Mouse (Mus musculus) stomach, embryonic 16.5 days (tissue): ENCODE data around the gene Morf4l1. TPM values are rescaled to one million over a fixed set of nuclear protein-coding genes. Genes with fewer than 3 reads are reported as not detected.

Experiments used
- ATAC-seq: fragments of 200-750 bp; cut with Nextera tagmentation; 2 replicates; pipeline ENCODE4 v1.8.0; 2017; ENCODE audit warnings: moderate number of reproducible peaks, moderate TSS enrichment; ENCODE audit not compliant: insufficient read depth, low FRiP score
- H3K27ac ChIP-seq: fragments of 300-500 bp; sonication (generic); 2 replicates; pipeline ENCODE4 v1.5.1; 2014; ENCODE audit warnings: low read length
- H3K27me3 ChIP-seq: fragments of 300-500 bp; sonication (generic); 2 replicates; pipeline ENCODE4 v1.6.1; 2014; ENCODE audit warnings: low read length, control low read depth, mixed read lengths; ENCODE audit not compliant: control insufficient read depth, insufficient read depth
- H3K36me3 ChIP-seq: fragments of 300-500 bp; sonication (generic); 2 replicates; pipeline ENCODE4 v1.6.1; 2014; ENCODE audit warnings: low read length; ENCODE audit not compliant: control insufficient read depth, insufficient read depth
- H3K4me1 ChIP-seq: fragments of 300-500 bp; sonication (generic); 2 replicates; pipeline ENCODE4 v1.6.1; 2014; ENCODE audit warnings: low read length, control low read depth, mixed read lengths; ENCODE audit not compliant: control insufficient read depth, insufficient read depth
- H3K4me2 ChIP-seq: fragments of 300-500 bp; sonication (generic); 2 replicates; pipeline ENCODE4 v1.6.1; 2014; ENCODE audit warnings: low read depth, low read length, mixed read lengths
- H3K4me3 ChIP-seq: fragments of 300-500 bp; sonication (generic); replicated peaks from 2 replicates; pipeline ENCODE4 v1.5.1; 2014; ENCODE audit warnings: mild to moderate bottlenecking, low read length
- H3K9ac ChIP-seq: fragments of 300-500 bp; sonication (generic); 2 replicates; pipeline ENCODE4 v1.6.1; 2014; ENCODE audit warnings: low read length
- H3K9me3 ChIP-seq: fragments of 300-500 bp; sonication (generic); replicated peaks from 2 replicates; pipeline ENCODE4 v1.6.1; 2016; ENCODE audit warnings: low read length, control low read depth; ENCODE audit not compliant: control insufficient read depth
- WGBS: fragments of 180-500 bp; shearing (Covaris S2); extraction: QIAGEN DNeasy Blood & Tissue Kit; methylation state at CpG from one replicate; pipeline ENCODE4 v1.1.7; 2014; 5-methylcytosine and 5-hydroxymethylcytosine counted together
- polyA plus RNA-seq: library from polyadenylated mRNA; unstranded; fragments of >200 nt; fragmentation: Nextera tagmentation; extraction: Ambion mirVana; gene quantifications from 2 replicates; pipeline ENCODE4 v1.2.1, GENCODE M21; 2015

Morf4l1 gene
- polyA plus RNA-seq, 1 experiment from 2014 or later = 405 TPM

DNA sequence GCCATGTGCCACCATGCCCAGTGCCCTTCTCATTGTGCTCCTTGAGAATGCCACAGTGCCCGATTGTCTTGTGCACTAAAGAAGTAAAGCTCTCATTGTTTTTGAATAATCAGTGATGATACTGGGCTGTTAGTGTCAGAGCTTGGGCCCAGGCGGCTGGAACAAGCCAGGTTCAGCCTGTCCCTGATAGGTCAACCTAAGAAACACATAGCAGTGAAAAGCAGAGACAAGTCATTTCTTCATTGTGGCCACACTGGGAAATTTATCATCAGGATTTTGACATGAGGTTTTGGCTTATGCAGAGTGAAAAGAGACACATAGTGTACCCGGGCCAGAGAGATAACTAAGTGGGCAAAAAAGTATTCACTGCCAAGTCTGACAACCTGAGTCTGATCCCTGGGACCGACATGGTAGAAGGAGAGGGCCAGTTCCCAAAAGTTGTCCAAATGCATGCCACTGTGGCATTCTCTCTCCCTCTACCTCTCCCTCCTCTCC lies 7.7 kb upstream of the Morf4l1 start:
- no peak overlapping the region for H3K4me3 ChIP-seq
- WGBS = 80% methylated on average over 4 of the region's 4 CpGs
- H3K9ac ChIP-seq = no peak overlapping the region
- ATAC-seq = no peak
- no peaks in the 10 kb centered on the region for H3K9me3 ChIP-seq
- H3K4me2 ChIP-seq = no peak overlapping the region
- H3K27me3 ChIP-seq = no peaks in the 10 kb centered on the region
- no peak overlapping the region for H3K27ac ChIP-seq
- H3K4me1 ChIP-seq = peaks cover 9% of the 10 kb centered on the region; the same call in 1 of the 2 replicates
- H3K36me3 ChIP-seq = no peaks in the 10 kb centered on the region

DNA sequence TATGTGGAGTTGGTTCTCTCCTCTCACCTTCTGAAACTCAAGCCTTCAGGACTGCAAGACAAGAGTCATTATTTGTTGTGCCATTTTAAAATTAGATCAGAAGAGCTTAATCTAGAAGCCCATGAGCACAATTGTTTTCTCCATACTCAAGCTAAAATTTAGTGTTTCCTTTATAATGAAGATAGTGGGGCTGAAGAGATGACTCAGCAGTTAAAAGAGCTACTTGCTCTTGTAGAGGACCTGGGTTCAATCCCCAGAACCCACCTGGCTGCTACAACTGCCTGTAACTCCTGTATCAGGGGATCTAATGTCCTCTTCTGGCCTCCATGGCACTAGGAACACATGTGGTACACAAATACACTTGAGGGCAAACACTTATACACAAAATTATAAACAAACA lies 2.7 kb upstream of the Morf4l1 start:
- no peak overlapping the region for H3K27ac ChIP-seq

DNA sequence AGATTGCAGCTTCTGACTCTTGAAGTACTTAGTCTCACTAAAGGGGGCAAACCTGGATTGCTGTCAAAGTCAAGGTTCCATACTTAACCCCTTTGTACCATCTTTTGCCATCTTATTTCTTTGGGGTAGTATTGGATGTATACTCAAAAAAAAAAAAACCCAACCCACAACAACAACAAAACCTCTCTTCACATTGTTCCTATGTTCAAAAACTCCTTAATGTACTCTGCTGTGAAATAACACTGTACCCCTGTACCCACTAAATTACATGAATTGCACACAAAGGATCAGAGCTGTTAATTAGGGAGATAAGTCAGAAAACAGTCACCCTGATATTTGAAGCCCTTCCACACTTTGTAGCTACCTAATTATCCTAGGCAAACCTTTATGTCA lies 730 bp upstream of the Morf4l1 start:
- ATAC-seq = no peak
- Histone ChIP-seq H3K9ac (peak overlapping the region; percentile 80; the same call in 1 of the 2 replicates), H3K4me3 (peak overlapping the region; percentile 98), H3K9me3 (no peaks in the 10 kb centered on the region), H3K27me3 (no peaks in the 10 kb centered on the region; the same call in 1 of the 2 replicates), H3K36me3 (no peaks in the 10 kb centered on the region), H3K27ac (no peak overlapping the region), H3K4me2 (peak overlapping the region; percentile 97), H3K4me1 (peaks cover 17% of the 10 kb centered on the region)

More for the DNA sequence above, 2.7 kb upstream of the Morf4l1 start:
- H3K27me3 ChIP-seq = no peaks in the 10 kb centered on the region; the same call in 1 of the 2 replicates
- peaks cover 9% of the 10 kb centered on the region for H3K4me1 ChIP-seq
- H3K36me3 ChIP-seq = no peaks in the 10 kb centered on the region
- no peak overlapping the region for H3K4me3 ChIP-seq
- no peaks in the 10 kb centered on the region for H3K9me3 ChIP-seq
- H3K4me2 ChIP-seq = no peak overlapping the region
- no peak for ATAC-seq
- no peak overlapping the region for H3K9ac ChIP-seq

DNA sequence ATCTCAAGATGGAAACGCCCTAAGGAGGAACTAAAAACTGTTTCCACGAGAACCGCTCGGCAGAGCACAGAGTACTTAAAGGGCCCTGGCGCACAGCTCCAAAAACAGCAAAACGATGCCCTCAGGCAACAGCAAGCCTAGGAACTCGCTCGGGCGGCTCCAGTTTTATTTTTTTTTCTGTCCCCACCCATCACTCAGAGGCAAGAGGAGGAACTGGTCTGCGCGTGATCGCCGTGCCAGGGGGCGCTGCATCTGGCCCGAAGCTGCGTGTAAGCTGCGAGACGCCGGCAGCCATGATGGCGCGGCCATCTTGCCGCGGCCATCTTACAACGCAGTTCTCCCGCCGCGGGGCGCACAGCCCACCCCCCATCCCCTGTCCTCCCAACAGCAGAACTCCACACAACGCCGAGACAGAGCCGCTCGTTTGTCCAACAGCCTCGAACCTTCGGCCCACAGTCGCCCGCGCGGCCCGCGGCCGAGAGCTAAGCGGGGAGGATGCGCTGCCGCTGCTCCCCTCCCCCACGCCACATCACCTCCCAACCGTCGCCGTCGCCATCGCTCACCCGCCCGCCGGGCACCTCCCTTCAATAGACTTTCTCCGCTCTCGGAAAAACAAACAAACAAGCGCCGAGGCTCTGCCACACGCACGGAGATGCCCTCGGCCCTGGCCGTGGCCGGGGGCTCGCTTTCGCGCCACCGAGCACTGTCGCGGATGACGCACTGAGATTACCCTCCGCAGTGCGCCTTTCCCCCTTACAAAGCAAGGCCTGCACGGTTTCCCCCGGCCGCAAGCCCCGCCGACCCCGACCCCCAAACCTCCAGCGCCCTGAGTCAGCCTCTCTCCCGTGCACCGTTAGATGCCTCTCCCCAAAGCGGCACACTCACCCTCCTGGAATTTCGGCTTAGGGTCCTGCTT lies 665 bp downstream of the Morf4l1 start:
- ATAC-seq = peak; percentile 76
- peaks cover 20% of the 10 kb centered on the region for H3K4me1 ChIP-seq
- under 1% methylated on average over 82 of the region's 82 CpGs for WGBS

DNA sequence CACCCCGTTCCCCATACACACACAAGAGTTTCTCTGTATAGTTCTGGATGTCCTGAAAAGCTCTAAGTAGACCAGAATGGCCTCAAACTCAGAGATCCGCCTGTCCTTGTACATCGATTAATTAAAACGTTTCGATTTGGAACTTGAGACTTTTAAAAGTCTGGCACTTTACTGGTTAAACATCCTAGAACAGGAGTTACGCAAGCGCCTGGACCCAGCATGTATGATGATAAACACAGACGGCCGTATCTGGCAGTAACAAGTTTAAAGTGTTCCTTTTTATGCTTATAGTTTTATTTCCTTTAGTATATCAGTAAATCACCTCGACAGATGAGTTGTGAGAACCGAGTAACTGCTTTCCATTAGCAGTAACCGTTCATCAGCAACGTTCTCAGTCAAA lies 1.4 kb downstream of the Morf4l1 start:
- ATAC-seq = no peak
- Histone ChIP-seq H3K9me3 (no peaks in the 10 kb centered on the region), H3K36me3 (peaks cover 6% of the 10 kb centered on the region; the same call in 1 of the 2 replicates), H3K27me3 (no peaks in the 10 kb centered on the region; the same call in 1 of the 2 replicates), H3K4me1 (peaks cover 20% of the 10 kb centered on the region), H3K4me2 (peak overlapping the region; percentile 58), H3K9ac (peak overlapping the region; percentile 97), H3K4me3 (peak overlapping the region; percentile 98), H3K27ac (peak overlapping the region; percentile 99)
- 2% methylated on average over 13 of the region's 13 CpGs for WGBS

More for the DNA sequence above, 665 bp downstream of the Morf4l1 start:
- peak overlapping the region; percentile 99 for H3K27ac ChIP-seq
- peaks cover 1% of the 10 kb centered on the region; the same call in 1 of the 2 replicates for H3K36me3 ChIP-seq
- no peaks in the 10 kb centered on the region for H3K9me3 ChIP-seq
- H3K4me3 ChIP-seq = peak overlapping the region; percentile 98
- no peaks in the 10 kb centered on the region; the same call in 1 of the 2 replicates for H3K27me3 ChIP-seq
- H3K9ac ChIP-seq = peak overlapping the region; percentile 97
- peak overlapping the region; percentile 58 for H3K4me2 ChIP-seq

DNA sequence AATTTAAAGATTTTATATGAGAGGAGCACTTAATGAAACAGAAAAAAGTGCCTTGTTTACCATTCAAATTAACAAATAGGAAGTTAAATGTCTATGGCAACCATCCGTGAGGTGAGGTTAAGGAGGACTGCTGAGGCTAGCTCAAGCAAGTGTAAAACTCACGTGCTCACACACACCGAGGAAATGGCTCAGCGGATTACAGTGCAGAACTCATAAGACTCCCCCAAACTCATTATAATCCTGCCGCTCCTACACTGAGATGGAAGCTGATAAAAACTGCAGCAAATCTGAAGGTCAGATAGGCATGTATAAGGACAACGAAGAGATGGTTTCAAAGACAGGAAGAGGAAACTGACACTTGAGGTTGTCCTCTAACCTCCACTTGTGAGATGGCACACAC lies 5.2 kb downstream of the Morf4l1 start:
- no peaks in the 10 kb centered on the region for H3K9me3 ChIP-seq
- WGBS = 70% methylated on average over 6 of the region's 6 CpGs
- no peak for ATAC-seq
- peaks cover 9% of the 10 kb centered on the region; the same call in 1 of the 2 replicates for H3K36me3 ChIP-seq
- peak overlapping the region; percentile 4; the same call in 1 of the 2 replicates for H3K4me2 ChIP-seq
- H3K4me3 ChIP-seq = no peak overlapping the region
- H3K27me3 ChIP-seq = no peaks in the 10 kb centered on the region
- H3K9ac ChIP-seq = no peak overlapping the region
- H3K27ac ChIP-seq = no peak overlapping the region
- H3K4me1 ChIP-seq = peaks cover 17% of the 10 kb centered on the region

DNA sequence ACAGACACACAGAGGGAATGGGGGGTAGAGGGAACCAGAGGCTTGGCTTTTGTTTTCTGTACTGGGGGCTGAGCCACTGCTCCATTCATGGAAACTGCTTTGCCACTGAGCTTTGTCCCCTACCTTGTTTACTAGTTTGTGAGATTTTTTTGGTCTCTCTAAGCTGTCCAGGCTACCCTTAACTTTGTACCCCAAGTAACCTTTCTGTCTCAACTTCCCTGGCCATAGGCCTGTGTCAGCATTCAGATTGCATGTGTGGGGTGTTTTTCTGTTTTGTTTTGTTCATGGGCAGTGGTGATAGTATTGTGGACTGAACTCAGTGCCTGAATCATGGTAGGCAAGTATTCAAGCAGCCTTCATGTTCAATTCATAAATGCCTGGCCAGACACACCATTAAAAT lies 6.3 kb downstream of the Morf4l1 start:
- no peak overlapping the region for H3K4me2 ChIP-seq
- H3K27ac ChIP-seq = no peak overlapping the region
- no peak overlapping the region for H3K4me3 ChIP-seq
- peaks cover 17% of the 10 kb centered on the region for H3K4me1 ChIP-seq
- no peak overlapping the region for H3K9ac ChIP-seq
- no peaks in the 10 kb centered on the region for H3K9me3 ChIP-seq
- H3K27me3 ChIP-seq = no peaks in the 10 kb centered on the region
- H3K36me3 ChIP-seq = peaks cover 9% of the 10 kb centered on the region; the same call in 1 of the 2 replicates
- no peak for ATAC-seq

DNA sequence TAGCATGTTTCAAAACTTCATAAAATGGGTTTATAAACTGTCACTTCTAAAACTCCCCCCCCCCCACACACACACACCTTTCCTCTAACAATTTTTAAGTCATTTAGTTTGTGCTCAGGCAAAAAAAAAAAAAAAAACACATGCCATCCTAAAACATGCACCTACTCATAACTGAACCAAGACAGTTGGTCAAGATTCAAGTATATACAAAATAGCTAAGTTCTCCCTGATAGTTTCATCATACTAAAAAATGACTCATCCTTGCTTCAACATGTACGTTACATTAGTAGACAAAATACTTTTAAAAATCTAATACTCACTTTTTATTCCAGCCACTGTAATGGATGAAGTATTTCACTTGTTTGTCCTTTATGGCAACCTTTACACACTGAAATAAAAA lies 7.7 kb downstream of the Morf4l1 start:
- Histone ChIP-seq H3K27me3 (no peaks in the 10 kb centered on the region), H3K9me3 (no peaks in the 10 kb centered on the region), H3K4me1 (peaks cover 11% of the 10 kb centered on the region), H3K36me3 (peaks cover 9% of the 10 kb centered on the region; the same call in 1 of the 2 replicates), H3K4me2 (no peak overlapping the region), H3K4me3 (no peak overlapping the region), H3K9ac (no peak overlapping the region), H3K27ac (no peak overlapping the region)
- no peak for ATAC-seq
- 71% methylated on average over 1 of the region's 1 CpGs for WGBS

DNA sequence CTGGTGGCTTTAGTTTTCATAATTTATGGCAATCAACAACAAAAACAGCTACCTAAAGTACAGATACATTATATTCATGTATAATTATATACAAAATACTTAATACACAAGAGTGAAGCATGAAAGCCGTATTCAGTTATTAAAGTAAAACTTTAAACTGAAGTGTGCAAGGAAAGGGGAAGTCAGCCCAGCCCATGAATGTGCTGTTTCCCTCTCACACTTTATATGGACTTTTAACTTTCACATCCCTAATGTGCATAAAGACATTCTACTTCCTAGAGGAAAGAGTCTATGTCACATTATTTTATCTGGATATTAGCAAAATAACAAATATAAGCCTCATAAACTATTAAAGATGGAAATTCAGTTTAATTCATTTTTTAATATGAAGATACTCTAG lies 9.1 kb downstream of the Morf4l1 start:
- ATAC-seq = no peak
- Histone ChIP-seq H3K4me1 (peaks cover 3% of the 10 kb centered on the region; the same call in 1 of the 2 replicates), H3K9ac (no peak overlapping the region), H3K27ac (no peak overlapping the region), H3K36me3 (peaks cover 18% of the 10 kb centered on the region), H3K9me3 (no peaks in the 10 kb centered on the region), H3K27me3 (no peaks in the 10 kb centered on the region), H3K4me3 (no peak overlapping the region), H3K4me2 (no peak overlapping the region)
- 91% methylated on average over 1 of the region's 1 CpGs for WGBS
